Mouse (Mus musculus) embryonic fibroblast, embryonic 13.5 days (primary cell): ENCODE data around the gene Magi2. TPM values are rescaled to one million over a fixed set of nuclear protein-coding genes. Genes with fewer than 3 reads are reported as not detected.

ENCODE experiments used
- H3K27ac ChIP-seq: 2 replicates; pipeline ENCODE4 v1.5.1; 2012; ENCODE audit warnings: low read length, control low read depth, inconsistent platforms; ENCODE audit not compliant: insufficient read depth
- H3K4me1 ChIP-seq: 2 replicates; pipeline ENCODE4 v1.6.1; 2011; ENCODE audit warnings: low read length; ENCODE audit not compliant: control insufficient read depth, insufficient read depth
- H3K4me3 ChIP-seq: 2 replicates; pipeline ENCODE4 v1.5.1; 2011; ENCODE audit warnings: mild to moderate bottlenecking, control low read depth, low read length; ENCODE audit not compliant: insufficient read depth
- CTCF ChIP-seq: IDR thresholded peaks from 2 replicates; pipeline ENCODE4 v1.5.1; 2011; ENCODE audit warnings: mild to moderate bottlenecking, control low read depth, low read length, moderate library complexity, borderline replicate concordance; ENCODE audit not compliant: insufficient read depth
- POLR2A ChIP-seq: IDR thresholded peaks from 2 replicates; pipeline ENCODE4 v1.6.1; 2011; ENCODE audit warnings: low read depth, mild to moderate bottlenecking, control low read depth, low read length, moderate library complexity
- polyA plus RNA-seq: library from polyadenylated mRNA; stranded (reverse); fragments of >200 nt; gene quantifications from 2 replicates; pipeline ENCODE4 v1.2.4, GENCODE M21; 2011; ENCODE audit warnings: low read depth; ENCODE audit not compliant: missing spikeins, insufficient read length

Magi2 gene
- polyA plus RNA-seq, 1 experiment, result 4.6 TPM

DNA sequence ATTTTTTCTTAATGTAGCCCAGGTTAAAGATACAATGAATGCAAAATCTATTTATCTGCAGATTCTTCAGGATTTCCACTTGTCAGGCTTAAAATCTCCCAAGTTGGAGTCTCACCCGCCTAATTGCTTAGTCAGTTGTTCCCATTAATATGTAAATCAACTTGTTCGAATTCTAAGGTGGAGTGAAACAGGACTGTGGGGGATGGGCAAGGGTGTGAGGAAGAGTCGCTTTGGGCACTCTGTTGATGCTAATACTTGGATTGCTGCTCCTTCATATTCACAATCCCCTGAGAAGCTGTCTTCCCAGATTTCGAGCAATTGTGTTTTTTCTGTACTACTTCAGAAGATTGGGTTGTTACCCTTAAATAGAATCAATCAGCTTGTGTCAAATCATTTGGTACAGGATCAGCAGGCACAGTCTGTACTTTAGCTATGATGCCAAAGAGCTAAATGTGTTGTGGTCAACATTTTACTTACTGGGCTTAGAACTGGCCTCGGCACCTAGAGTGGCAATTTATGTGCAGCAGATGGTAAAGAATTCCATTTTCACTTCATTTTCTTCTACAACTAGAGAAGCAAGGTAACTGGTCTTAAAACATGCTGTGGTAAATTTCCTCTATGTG lies 560.8 kb downstream of the Magi2 start:
- Histone ChIP-seq H3K4me3 (no peak overlapping the region), H3K4me1 (no peaks in the 10 kb centered on the region), H3K27ac (no peak overlapping the region)
- no peak for TF ChIP-seq POLR2A
- TF ChIP-seq CTCF, result no peak

DNA sequence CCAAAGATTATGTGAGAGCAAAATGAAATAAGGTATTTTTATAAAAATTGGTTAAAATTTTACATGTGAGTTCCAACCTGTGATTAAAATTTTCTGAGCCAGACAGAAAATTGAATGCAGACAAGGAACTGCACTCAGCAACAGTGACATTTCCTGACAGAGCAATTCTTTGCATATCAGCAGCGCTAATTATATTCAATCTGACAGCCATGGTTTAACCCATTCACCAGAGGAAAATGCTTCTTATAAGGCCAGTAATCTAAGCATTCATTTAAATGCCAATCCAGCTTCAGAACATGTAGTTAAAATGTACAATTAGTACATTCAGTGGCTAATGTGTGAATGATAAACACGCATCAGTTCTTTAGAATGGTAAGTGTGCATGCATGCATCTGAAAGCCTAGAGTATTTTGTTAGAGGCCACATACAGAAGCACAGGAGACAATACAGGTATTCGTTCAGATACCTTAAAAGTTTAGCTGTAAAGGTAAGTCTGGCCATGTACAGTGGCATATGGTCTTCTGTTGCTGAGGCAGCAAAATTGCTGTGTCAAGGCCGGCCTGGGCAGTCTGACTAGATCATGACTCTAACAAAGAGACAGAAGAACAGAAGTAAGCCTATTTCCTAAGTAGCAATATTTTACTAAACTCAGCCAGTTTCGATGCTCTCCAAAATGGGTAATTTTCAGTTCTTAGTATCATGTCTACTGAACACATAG lies 576.4 kb downstream of the Magi2 start:
- Histone ChIP-seq H3K4me3 (no peak overlapping the region), H3K27ac (no peak overlapping the region), H3K4me1 (no peaks in the 10 kb centered on the region)
- no peak for TF ChIP-seq POLR2A
- no peak for TF ChIP-seq CTCF

DNA sequence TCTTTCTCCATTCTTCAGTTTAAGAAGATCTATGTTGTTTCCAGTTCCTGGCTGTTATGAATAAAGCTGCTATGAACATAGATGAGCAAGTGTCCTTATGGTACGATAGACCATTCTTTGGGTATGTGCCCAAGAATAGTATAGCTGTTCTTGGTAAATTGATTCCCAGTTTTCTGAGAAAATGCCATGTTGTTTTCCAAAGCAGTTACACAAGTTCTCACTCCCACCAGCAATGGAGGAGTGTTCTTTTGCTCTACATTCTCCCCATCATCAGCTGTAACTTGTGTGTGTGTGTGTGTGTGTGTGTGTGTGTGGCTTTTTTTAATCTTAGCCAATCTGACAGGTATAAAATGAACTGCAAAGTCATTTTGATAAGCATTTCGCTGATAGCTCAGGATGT lies 595.7 kb downstream of the Magi2 start:
- Histone ChIP-seq H3K4me3 (no peak overlapping the region), H3K27ac (no peak overlapping the region), H3K4me1 (no peaks in the 10 kb centered on the region)
- TF ChIP-seq POLR2A, result no peak
- no peak for TF ChIP-seq CTCF

DNA sequence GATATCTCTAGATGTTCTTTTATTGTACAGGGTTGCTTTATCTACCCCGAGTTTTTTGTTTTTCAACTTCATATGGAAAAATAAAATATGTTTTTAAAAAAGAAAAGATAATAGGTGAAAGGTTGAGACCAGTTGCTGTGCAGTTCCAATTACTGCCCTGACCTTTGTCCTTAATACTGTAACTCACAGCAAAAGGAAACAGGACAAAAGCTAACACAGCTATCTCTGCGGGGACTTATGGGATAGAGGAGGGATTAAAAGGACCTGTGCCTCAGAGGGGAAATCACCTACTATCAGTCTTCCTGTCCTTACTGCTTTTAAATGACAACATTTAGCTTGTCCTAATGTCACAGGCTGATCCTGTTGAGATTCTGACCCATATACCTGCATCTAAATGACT lies 599.1 kb downstream of the Magi2 start:
- Histone ChIP-seq H3K4me3 (no peak overlapping the region), H3K27ac (no peak overlapping the region), H3K4me1 (no peaks in the 10 kb centered on the region)
- TF ChIP-seq CTCF (no peak), POLR2A (no peak)

DNA sequence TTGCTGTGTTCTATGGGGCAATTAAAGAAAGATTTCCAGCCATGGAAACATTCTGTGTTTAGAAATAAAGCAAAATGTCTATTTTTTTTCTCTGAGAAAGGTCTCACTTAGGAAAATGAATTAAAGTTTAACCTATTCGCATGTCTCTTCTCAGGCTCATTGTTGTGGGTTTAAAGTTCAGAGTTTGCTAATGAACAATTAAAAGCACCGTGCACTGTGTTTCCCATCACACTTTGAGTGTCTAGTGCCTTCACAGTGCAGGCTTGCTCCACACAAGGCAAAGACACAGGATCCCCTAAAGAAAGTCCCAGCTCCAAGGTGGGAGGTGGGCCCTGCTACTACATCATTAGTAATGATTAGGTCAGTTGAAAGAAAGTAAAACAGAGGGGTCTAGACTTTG lies 602.5 kb downstream of the Magi2 start:
- Histone ChIP-seq H3K4me1 (no peaks in the 10 kb centered on the region), H3K4me3 (no peak overlapping the region), H3K27ac (no peak overlapping the region)
- no peak for TF ChIP-seq CTCF
- TF ChIP-seq POLR2A, result no peak

DNA sequence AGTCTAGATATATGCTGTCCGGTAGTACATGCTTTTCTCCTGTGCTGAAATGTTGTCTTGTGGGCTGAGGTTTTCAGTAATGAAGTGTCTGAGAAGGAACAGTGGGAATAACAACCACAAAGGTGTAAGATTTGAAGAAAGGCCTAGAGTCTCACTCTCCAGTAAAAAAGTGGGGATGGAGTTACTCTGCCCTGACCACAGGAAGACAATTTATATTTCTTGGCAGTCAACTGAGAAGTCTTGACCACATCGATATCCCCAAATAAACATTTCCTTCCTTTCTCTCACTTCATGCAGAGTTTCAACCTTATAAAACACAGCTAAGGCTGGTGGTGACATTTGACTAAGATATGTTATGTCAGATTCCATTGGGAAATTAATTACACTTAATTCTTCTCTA lies 636.0 kb downstream of the Magi2 start:
- Histone ChIP-seq H3K27ac (no peak overlapping the region), H3K4me3 (no peak overlapping the region), H3K4me1 (no peaks in the 10 kb centered on the region)
- no peak for TF ChIP-seq POLR2A
- no peak for TF ChIP-seq CTCF

DNA sequence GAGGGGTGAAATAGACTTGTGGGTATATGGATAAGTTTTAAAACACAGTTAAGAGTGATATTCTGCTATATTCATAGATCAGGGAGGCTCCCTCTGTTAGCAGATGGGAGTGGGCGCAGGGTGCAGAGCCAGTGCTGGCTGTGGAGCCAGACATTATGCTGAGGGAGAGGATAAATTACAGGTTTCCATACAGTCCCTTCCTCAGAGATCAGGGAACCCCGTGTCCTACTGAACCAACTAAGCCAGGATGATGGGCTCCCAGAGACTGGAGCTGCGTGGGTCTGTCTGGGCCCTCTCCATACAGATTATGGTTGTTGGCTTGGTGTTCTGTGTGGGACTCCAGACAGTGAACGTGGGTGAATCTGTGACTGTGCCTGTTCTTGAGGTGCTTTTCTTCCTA lies 643.6 kb downstream of the Magi2 start:
- Histone ChIP-seq H3K4me1 (peaks cover 2% of the 10 kb centered on the region), H3K27ac (no peak overlapping the region), H3K4me3 (no peak overlapping the region)
- TF ChIP-seq POLR2A (no peak), CTCF (no peak)

DNA sequence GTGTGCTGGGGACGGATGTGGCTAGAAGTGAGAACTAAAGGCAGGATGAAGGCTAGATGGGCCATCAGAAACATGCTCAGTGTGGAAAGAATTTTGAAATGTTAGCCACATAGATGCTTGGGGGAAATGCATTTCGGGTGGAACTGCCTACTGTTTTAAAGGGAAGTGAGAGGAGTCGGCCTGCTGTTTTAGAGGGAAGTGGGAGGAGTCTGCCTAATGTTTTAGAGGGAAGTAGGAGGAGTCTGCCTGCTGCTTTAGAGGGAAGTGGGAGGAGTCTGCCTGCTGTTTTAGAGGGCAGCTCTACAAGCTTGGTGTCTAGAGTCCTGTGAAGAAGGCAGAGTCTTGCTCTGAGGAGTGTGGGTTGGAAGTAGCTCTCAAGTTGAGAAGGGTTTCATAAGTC lies 664.9 kb downstream of the Magi2 start:
- Histone ChIP-seq H3K27ac (no peak overlapping the region), H3K4me3 (no peak overlapping the region), H3K4me1 (no peaks in the 10 kb centered on the region)
- TF ChIP-seq CTCF (no peak), POLR2A (no peak)

DNA sequence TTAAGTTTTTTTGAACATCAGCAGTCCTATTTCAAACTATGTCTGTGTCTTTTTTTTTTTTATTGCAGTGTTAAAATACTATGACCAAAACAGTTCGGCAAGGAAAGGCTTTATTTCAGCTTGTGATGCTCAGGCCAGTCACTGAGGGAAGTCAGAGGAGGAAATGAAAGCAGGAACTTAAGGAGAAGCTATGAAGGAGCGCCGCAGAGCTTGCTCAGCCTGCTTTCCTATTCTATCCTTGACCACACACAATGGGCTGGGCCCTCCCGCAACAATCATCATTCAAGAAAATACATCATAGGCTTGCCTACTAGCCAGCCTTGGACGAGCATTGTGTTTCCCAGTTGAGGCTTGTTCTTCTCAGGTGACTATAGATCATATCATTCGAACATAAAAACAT lies 669.1 kb downstream of the Magi2 start:
- TF ChIP-seq CTCF (no peak), POLR2A (no peak)
- H3K4me3 ChIP-seq, result no peak overlapping the region
- H3K27ac ChIP-seq, result no peak overlapping the region
- no peaks in the 10 kb centered on the region for H3K4me1 ChIP-seq

DNA sequence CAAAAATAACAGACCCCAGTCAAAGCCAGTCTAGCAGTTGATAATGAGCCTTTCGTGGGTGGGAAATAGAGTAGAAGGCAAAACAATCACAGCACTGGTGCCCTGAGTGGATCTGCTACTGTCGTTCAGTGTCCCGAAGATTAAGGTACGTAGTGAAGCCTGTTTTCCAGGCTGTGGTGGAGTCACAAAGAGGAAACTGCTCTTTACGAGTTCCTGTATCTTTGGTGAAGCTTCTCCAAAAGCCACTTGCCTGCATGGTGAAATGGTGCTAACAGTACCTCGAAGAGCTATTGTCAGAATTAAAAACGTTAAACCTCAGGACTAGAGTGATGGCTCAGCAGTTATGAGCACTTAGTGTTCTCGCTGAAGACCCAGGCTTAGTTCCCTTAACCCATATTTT lies 674.8 kb downstream of the Magi2 start:
- H3K4me3 ChIP-seq, result no peak overlapping the region
- TF ChIP-seq CTCF, result no peak
- TF ChIP-seq POLR2A, result no peak
- H3K4me1 ChIP-seq, result no peaks in the 10 kb centered on the region
- no peak overlapping the region for H3K27ac ChIP-seq

DNA sequence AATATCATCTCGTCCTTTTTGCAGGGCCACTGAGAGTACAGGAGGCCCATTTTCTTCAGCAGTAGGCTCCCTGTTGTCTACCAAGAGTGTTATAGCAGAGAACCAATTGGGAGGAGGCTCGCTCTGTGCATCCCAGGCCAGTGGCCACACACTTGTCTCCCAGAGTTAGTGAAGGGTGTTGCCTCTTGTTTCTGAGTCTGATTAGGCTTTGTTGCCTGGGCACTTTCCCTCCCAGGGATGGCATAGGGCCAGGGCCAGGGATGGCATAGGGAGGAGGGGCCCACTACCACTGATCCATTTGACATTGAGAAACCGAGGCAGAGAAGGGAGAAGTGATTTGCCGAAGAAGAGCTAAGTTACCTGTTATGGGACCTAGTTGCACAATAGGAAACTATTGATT lies 679.8 kb downstream of the Magi2 start:
- no peak for TF ChIP-seq POLR2A
- no peak for TF ChIP-seq CTCF
- H3K4me1 ChIP-seq, result peaks cover 4% of the 10 kb centered on the region; the same call in 1 of the 2 replicates
- no peak overlapping the region for H3K27ac ChIP-seq
- H3K4me3 ChIP-seq, result no peak overlapping the region
